Mouse (Mus musculus): Measurements from ENCODE around the gene Defb35.
"Not testable (repeated sequence)": the region's sequence is repeated elsewhere in the genome, so short reads cannot be mapped to it uniquely, and the experiment has no call there.

Defb35 gene

DNA sequence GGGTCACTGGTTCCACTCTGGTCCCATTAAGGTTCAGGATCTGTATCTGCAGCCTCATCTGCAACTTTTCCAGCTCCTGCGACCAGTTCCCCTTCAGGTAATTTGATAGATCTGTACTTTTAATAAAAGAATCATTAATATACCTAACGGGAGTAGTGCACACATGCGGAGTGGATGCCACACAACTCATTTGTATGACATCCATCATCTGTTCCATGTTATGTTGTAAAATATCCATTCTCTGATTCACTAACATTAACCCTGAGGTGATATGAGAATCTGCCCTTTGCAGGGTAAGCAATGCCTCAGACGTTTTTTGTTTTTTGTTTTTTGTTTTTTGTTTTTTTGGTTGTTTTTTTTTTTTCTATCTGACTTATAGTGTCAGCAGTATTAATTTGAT, at the start of gene Defb35:
TSS of gene Defb35 (plus strand) at position 301 of the 400 bp plus-strand sequence.
- in situ Hi-C loops (cut with MboI; ENCODE audit: unreplicated experiment in 2 of 2): not testable (repeated sequence)

DNA sequence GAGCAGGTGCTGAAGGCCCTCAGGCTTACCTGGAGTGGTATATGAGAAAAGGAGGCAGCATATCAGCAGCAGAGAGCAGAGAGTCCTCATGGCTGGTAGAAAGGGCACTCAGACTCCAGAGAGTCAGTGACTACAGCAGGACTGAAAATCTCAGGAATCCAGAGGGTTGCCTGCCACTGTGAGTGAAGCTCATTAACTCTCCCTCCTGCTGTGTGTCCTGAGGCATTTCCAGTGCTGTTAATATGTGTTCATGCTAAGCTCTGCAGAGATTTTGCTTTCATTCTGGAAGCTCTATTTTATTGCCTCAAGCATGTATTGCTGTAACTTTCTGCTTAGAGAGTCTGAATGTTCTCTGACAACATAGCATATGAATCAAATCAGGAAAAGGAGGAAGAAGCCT, 31.9 kb upstream of the Defb35 start, which contains the start of gene Defb11:
TSS of gene Defb11 (minus strand) at position 123 of the 400 bp plus-strand sequence.
- in situ Hi-C loops (cut with MboI; ENCODE audit: unreplicated experiment in 2 of 2): not testable (repeated sequence)

DNA sequence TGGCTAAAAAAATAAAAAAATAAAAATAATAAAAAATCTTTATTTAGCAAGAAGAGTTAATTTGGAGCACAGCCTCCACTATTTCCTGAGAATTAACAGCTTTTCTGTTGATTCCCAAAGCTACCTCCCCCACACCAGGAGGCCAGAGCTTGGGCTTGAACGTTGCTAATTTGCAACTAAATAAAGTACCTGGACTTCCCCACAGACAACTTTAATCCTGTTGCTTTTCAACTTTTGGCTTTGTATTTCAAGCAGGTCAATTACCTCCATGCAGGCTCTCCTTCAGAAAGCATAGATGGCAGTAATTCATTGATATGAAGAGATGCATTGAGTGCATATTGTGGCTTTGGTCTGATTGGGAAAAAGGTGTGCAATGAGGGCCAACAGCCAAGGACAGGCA, 26.2 kb upstream of the Defb35 start:
- in situ Hi-C loops (cut with MboI; ENCODE audit: unreplicated experiment in 2 of 2): no loop called here

DNA sequence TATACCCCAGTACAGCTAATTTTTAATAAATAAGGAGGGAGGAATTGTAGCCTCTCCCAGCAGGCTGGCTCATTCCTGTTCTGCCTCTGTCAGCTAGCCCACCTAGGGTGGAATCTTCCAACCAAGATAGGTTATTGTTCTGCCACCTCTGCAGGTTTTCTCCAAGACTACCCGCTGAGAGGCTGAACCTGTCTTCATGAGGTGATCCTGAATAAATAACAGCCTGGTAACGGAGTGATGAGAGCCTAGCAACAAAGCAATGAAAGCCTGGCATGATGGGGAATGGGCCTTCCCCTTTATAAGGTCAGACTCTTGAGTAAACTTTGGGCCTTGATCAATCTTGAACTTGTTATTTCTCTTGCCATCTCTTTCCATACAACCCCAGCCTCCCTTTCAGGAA, 25.6 kb upstream of the Defb35 start:
- in situ Hi-C loops (cut with MboI; ENCODE audit: unreplicated experiment in 2 of 2): no loop called here

DNA sequence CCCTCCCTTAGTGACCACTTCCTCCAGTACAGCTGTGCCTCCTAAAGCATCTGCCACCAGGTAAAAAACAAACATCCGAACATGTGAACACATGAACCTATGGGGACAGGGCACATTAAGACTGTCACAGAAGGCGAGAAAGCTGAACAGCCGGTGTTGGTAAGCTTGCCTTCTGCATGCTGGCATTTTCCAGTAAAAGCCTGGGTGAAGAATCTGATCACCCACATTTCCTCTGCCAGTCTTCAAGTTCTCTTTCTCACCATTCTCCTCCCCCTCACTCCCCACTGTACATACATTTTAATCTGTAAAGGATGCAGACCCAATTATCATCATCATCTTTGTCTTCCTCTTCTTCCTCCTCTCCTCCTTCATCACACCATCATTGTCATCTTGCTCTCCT, 22.5 kb upstream of the Defb35 start:
- in situ Hi-C loops (cut with MboI; ENCODE audit: unreplicated experiment in 2 of 2): no loop called here

DNA sequence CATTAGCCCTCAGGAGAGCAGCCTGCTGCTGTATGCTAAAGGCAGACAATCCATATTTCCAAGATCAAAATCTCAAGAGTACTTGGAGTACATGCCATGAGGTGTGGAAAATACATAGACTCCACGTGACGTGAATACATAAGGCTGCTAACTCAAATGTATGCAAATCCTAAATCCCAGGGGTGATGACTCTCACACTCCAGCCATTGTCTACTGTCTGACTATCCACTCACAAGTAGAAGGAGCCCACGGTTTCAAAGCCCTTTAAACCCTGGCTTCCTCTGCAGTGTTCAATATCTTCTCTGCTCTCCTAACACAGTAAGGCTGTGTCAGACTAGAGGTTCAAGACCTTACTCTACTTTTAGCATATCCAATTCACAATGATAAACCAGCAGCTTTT, 7.4 kb upstream of the Defb35 start:
- in situ Hi-C loops (cut with MboI; ENCODE audit: unreplicated experiment in 2 of 2): not testable (repeated sequence)

DNA sequence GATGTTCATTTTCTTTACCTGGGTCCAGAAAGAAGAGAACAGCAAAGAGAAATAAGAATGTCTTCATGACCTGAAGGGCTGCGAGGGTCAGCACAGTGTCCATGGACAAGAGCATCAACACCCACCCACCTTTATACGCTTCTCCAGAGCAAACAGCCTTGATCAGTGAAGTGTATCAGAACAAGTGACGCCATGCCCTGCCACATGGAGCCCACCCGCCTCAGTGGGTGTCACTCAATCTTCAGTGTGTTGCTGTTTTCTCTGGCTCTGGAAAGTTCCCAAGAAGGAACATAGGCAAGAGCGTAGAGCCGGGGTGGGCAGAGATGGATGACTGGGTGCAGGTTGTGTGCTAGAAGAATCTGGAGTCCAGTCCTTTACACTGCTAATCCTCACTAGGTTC, 5.5 kb upstream of the Defb35 start, which contains the start of gene Defb15:
TSS of gene Defb15 (minus strand) at position 101 of the 400 bp plus-strand sequence.
- in situ Hi-C loops (cut with MboI; ENCODE audit: unreplicated experiment in 2 of 2): no loop called here

DNA sequence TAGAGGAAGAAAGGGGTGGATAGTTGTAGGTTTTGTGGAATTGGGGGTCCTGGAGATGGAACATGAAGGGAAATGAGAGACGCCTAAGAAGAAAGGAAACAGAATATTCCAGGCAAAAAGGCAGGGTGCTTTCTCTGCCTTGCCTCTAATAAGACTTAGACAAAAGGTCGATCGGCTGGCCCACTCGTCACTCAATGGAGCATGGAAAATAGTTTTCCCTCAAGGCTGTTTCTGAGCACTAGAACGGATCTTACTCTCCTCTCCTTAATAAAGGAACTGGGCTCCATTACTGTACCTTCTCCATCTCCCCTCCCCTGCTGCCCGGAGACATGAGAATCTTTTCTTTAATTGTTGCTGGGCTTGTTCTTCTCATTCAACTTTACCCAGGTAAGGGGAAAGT, 8.3 kb downstream of the Defb35 start, which contains the start of gene Defb13:
TSS of gene Defb13 (plus strand) at position 301 of the 400 bp plus-strand sequence.
- in situ Hi-C loops (cut with MboI; ENCODE audit: unreplicated experiment in 2 of 2): no loop called here

DNA sequence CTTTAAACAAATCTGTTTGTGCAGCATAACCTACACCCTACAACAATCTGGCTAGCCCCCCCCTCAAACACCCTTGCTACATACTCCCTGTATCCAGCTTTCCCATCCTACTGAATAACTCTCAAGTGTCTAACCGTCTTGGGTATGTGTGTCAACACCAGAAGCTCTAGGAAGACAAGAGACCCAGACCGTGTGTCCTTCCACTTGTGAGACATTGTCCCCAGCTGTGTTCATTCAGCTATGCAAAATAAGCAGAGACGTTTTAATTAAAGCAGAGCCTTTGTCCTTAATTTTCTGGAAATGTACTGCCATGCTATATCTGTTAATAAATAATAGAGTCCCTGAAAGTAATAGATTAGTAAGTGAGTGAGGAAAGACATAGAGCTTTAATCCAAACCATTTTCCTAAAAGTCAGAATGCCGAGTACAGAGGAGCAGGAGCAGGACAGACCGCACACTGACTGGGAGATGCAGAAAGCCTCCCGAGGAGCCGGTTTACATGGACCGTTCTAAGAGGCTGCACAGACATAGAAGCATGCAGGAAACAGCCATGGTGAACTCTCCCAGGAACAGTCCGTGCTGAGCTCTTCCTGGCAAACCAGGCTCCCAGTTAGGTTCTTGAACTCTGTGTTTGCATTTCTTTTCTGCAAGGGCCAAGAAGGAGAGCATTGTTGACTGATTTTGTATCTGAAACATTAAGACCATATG, 9.3 kb downstream of the Defb35 start:
- in situ Hi-C loops (cut with MboI; ENCODE audit: unreplicated experiment in 2 of 2): no loop called here

DNA sequence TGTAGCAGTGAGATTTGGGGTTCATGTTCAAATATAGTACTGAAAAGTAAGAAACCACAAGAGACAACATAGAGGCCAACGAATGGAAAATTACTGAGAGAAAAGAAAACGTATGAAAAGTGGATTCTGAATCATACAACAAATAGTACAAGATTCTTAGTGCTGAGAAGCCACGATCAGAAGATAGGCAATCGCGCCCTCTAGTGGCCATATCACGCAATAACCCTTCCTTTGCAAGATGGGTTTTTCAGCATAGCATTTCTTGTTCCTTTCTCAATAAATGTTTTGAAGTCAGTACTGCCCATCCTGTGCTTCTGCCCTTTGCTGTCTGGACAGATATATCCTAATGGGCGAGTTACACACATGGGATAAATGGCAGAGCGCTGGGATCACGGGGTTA, 17.2 kb downstream of the Defb35 start:
- in situ Hi-C loops (cut with MboI; ENCODE audit: unreplicated experiment in 2 of 2): loop anchor here in 1 of 2 experiments (25.0 kb wide), 1 partner anchor 943 kb away; no protein-coding TSS in a partner anchor

DNA sequence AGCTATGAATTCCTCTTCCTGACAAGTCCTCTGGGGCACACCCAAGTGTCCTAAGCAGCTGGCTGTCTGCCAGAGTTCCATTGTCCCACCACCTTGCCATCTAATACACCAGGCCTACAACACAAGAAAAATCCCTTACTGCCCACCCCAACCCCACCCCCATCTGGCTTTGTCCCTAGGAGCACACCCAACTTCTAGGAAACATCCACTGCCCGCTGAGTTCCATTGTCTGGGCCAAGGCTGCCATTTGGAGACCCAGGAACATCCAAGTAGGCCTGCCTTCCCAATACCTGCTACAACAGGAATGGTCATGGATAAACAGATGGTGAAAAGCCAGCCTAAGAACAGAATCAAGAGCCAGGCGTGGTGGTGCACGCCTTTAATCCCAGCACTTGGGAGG, 18.2 kb downstream of the Defb35 start:
- in situ Hi-C loops (cut with MboI; ENCODE audit: unreplicated experiment in 2 of 2): loop anchor here in 1 of 2 experiments (25.0 kb wide), 1 partner anchor 944 kb away; no protein-coding TSS in a partner anchor

DNA sequence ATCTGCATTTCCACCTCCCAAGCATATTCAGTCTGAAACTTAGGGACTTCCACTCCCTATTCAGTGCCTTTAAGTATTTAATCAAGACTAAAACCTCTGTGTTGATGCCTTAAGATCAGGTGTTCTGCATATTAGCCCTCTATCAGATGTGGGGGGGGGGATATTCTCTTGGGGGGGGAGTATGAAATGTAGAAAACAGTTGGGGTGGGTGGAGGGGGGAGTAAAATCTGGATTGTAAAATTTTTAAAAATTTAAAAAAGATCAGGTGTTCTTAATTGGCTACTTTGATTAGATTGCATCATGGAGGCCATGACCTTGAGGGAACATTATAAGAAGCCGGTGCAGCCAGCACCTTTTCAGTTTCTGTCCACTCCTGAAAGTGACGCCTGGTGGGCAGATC, 20.3 kb downstream of the Defb35 start, which contains the start of gene Fam90a1a:
TSS of gene Fam90a1a (plus strand) at position 301 of the 400 bp plus-strand sequence.
- in situ Hi-C loops (cut with MboI; ENCODE audit: unreplicated experiment in 2 of 2): loop anchor here in 1 of 2 experiments (25.0 kb wide), 1 partner anchor 946 kb away; no protein-coding TSS in a partner anchor

DNA sequence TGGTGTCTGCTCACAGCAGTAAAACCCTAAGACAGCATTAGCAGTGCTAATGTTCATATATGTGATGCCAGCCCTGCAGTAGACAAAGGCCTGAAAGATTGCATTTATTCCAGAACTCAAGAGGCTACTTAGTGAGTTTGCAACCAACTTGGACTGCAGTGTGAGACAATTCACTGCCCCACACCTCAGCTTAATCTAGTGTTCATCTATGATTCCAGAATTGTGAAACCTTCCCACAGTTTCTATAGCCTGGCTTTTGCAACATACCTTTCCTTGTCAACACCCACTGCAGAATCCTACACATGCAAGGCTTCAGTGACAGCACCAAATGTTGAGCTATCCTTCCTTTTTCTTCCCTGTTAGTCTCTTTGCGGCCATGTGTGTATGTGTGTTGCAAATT, 28.5 kb downstream of the Defb35 start:
- in situ Hi-C loops (cut with MboI; ENCODE audit: unreplicated experiment in 2 of 2): loop anchor here in 1 of 2 experiments (25.0 kb wide), 1 partner anchor 954 kb away; no protein-coding TSS in a partner anchor

DNA sequence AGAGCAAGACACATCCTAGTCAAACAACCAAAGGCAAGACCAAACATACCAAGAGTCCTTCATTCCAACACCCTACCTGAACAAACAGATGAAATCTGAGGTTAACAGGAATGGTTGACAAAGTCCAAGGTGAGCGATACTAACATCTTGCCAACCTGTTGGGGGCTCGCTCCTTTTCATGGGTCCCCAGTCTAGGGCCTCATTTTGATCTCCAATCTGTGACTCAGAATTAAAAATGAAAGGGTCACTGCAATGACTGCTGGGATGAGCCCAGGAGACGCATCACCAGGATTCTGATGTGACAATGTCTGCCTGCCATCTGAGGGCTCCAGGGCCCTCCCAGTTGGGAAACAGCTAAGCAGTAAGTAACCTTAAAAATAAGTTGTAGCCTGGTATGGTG, 31.3 kb downstream of the Defb35 start, which contains the start of gene Ccdc70:
TSS of gene Ccdc70 (plus strand) at position 301 of the 400 bp plus-strand sequence.
- in situ Hi-C loops (cut with MboI; ENCODE audit: unreplicated experiment in 2 of 2): loop anchor here in 1 of 2 experiments (25.0 kb wide), 1 partner anchor 957 kb away; no protein-coding TSS in a partner anchor

DNA sequence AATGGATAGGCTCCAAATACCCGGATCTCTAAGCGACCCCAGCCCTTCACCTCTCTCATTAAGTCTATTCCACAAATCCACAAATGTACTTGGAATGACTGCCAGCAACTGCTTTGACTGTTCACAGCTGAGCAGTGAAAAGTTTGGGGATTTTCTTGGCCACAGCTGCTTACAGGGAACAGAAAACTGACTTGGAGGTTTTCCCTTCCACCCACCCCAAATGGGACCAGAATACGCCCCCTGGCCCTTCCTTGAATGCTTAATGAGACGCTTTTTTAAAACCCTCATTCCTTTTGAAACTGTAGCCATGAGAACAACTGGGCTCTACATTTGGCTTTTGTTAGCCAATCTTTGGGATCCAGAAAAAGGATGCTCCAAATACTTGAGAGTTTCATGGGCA, 40.0 kb downstream of the Defb35 start:
- in situ Hi-C loops (cut with MboI; ENCODE audit: unreplicated experiment in 2 of 2): no loop called here

DNA sequence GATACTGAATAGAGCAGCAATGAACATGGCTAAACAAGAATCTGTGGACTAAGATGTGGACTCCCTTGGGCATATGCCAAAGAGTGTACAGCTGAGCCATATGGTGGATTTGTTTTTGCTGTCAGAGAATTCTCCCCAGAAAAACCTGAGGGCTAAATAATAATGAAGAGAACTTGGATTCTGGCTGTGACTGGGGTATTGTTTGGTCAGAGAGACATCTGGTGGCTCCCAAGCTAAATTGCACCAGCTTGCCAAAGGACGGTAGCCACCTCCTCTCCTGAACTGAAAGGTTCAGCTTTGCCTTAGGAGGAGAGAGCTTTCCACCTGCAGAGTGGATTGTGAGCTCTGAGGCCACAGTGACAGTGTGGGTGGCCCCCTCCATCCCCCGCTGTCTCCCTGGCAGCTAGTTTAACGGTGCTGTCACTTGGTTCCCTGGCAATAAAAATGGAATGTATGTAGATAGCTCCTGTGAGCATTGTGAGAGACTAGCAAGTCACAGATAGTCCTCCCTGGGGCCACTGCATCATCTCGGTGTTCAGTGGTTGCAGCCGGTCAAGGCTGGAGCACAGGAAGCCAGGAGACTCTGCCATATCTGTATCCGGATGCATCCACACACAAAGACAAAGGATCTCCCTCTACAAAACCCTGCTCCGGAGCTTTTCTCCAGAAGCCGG, 43.6 kb downstream of the Defb35 start:
- in situ Hi-C loops (cut with MboI; ENCODE audit: unreplicated experiment in 2 of 2): no loop called here
